Mouse (Mus musculus): ENCODE data around the gene Tpt1. TPM values are rescaled to one million over a fixed set of nuclear protein-coding genes. Genes with fewer than 3 reads are reported as not detected.
"Not testable (repeated sequence)": the region's sequence is repeated elsewhere in the genome, so short reads cannot be mapped to it uniquely, and the experiment has no call there.

The Tpt1 gene
- polyA plus RNA-seq, 1 experiment from 2014 or later, result 1,151 TPM

DNA sequence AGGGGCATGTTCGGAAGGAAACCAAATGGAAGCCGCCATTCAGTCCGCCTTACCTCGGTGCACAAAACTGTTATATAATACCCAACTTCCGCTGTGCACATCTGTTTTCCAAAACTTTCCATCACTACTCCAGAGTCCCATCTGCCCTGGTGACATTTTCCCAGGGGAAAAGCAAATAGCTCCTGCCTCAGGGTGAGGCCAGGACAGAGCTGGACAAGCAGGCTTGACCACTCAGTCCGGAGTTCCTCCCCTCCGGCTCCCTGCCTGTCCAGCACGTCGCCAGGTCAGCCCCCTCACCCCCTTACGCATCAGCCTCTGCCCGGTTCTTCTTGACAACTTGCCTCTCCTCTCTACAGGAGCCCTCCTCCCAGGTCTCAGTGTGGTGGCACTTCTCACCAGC lies 16.7 kb upstream of the Tpt1 start:
- WGBS, result 30% methylated on average over 11 of the region's 11 CpGs
- Histone ChIP-seq H3K27ac (ENCODE audit: low read depth, low read length) (no peak overlapping the region), H3K9ac (ENCODE audit: low read depth, low read length) (no peak overlapping the region), H3K9me3 (ENCODE audit: control insufficient read depth, low read length) (no peaks in the 10 kb centered on the region), H3K36me3 (ENCODE audit: control insufficient read depth, insufficient read depth, low read length) (no peaks in the 10 kb centered on the region), H3K4me2 (replicated peaks; ENCODE audit: low read depth, low read length) (peak overlapping the region; percentile 47; the same call in 1 of the 2 replicates), H3K4me3 (ENCODE audit: low read length) (no peak overlapping the region), H3K27me3 (ENCODE audit: control insufficient read depth, insufficient read depth, low read length) (no peaks in the 10 kb centered on the region), H3K4me1 (ENCODE audit: control insufficient read depth, insufficient read depth, low read length) (peaks cover 7% of the 10 kb centered on the region; the same call in 1 of the 2 replicates)
- peak; percentile 44 for ATAC-seq (ENCODE audit: low FRiP score, low TSS enrichment)

DNA sequence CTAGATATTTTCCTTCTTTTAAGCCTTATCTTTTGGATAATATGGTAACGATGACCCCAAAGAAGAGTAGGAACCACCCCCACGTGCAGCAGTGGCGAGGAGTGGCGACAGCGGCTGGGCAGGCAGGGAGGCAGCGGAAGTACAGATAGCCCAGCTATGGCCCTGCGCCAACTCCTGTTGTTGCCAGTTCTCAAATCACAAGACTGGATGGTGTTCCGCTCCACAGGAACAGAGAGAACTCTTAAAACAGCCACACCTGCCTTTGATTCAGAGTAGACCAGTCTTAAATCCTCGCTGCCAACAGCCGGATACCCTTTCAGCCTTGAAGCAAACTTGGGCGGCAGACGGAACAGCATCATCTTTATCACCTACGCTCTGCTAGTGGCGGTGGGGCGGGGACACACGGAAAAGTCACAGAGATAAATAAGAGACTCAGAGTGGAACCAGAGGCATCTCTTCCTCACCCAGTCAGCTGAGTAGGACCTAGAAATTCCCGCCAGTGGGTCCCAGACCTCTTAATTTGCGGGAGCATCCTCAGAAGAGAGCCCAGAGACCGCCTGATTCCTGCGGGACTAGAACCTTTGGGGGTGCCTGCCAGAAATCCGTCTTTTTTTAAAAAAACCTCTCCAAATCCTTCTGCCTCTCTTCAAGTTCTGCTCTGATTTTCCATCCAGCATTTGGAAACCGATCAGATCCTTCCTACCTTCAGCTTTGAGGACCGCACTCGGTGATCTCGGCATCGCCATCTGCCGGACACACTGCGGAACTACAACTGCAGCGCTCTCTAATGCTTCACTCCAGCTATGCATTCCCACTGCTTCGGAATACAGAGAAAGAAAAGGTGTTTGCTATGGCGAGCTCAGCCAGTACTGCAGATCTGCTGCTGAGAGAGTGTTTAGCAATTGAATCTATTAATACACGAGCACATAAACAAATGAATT lies 15.8 kb upstream of the Tpt1 start:
- peaks cover 10% of the 10 kb centered on the region; the same call in 1 of the 2 replicates for H3K4me1 ChIP-seq (ENCODE audit: control insufficient read depth, insufficient read depth, low read length)
- ATAC-seq (ENCODE audit: low FRiP score, low TSS enrichment), result no peak
- H3K4me3 ChIP-seq (ENCODE audit: low read length), result peak overlapping the region; percentile 20; the same call in 1 of the 2 replicates
- 4% methylated on average over 32 of the region's 32 CpGs for WGBS
- no peaks in the 10 kb centered on the region for H3K27me3 ChIP-seq (ENCODE audit: control insufficient read depth, insufficient read depth, low read length)
- H3K9ac ChIP-seq (ENCODE audit: low read depth, low read length), result no peak overlapping the region
- H3K27ac ChIP-seq (ENCODE audit: low read depth, low read length), result no peak overlapping the region
- H3K9me3 ChIP-seq (ENCODE audit: control insufficient read depth, low read length), result no peaks in the 10 kb centered on the region
- peak overlapping the region; percentile 47 for H3K4me2 ChIP-seq (replicated peaks; ENCODE audit: low read depth, low read length)
- no peaks in the 10 kb centered on the region for H3K36me3 ChIP-seq (ENCODE audit: control insufficient read depth, insufficient read depth, low read length)

DNA sequence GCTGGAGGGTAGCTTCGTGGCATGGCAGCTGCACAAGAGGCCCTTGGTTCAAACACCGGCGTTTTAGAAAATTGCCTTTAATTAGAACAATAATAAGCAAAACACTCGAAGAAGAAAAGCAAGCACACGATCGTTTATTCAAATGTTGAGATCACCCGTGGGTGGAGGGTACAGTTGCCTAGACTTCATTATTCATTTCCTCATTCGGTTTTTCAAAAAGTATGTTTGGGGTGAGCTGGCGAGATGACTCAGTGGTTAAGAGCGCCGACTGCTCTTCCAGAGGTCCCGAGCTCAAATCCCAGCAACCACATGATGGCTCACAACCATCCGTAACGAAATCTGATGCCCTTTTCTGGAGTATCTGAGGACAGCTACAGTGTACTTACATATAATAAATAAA lies 15.1 kb upstream of the Tpt1 start:
- H3K9me3 ChIP-seq (ENCODE audit: control insufficient read depth, low read length); H3K36me3 ChIP-seq (ENCODE audit: control insufficient read depth, insufficient read depth, low read length); H3K9ac ChIP-seq (ENCODE audit: low read depth, low read length); ATAC-seq (ENCODE audit: low FRiP score, low TSS enrichment); H3K27me3 ChIP-seq (ENCODE audit: control insufficient read depth, insufficient read depth, low read length); H3K27ac ChIP-seq (ENCODE audit: low read depth, low read length); H3K4me3 ChIP-seq (ENCODE audit: low read length); H3K4me2 ChIP-seq (replicated peaks; ENCODE audit: low read depth, low read length): not testable (repeated sequence)
- 62% methylated on average over 14 of the region's 14 CpGs for WGBS
- H3K4me1 ChIP-seq (ENCODE audit: control insufficient read depth, insufficient read depth, low read length), result peaks cover 10% of the 10 kb centered on the region; the same call in 1 of the 2 replicates

DNA sequence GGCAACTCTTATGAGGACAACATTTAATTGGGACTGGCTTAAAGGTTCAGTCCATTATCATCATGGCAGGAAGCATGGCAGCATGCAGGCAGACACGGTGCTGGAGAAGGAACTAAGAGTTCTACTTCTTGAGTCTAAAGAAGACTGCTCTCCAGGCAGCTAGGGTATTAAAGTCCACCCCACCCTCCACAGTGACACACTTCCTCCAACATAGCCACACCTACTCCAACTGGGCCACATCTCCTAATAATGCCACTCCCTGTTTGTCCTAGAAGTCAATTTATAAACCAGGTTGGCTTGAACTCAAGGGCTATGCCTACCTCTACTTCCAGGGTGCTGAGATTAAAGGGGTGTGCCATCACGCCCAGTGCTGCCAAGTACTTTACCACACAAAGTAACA lies 12.9 kb upstream of the Tpt1 start:
- no peaks in the 10 kb centered on the region for H3K36me3 ChIP-seq (ENCODE audit: control insufficient read depth, insufficient read depth, low read length)
- no peak overlapping the region for H3K4me3 ChIP-seq (ENCODE audit: low read length)
- H3K4me2 ChIP-seq (replicated peaks; ENCODE audit: low read depth, low read length), result no peak overlapping the region
- H3K9me3 ChIP-seq (ENCODE audit: control insufficient read depth, low read length), result no peaks in the 10 kb centered on the region
- H3K27me3 ChIP-seq (ENCODE audit: control insufficient read depth, insufficient read depth, low read length), result no peaks in the 10 kb centered on the region
- no peak overlapping the region for H3K27ac ChIP-seq (ENCODE audit: low read depth, low read length)
- H3K9ac ChIP-seq (ENCODE audit: low read depth, low read length), result no peak overlapping the region
- H3K4me1 ChIP-seq (ENCODE audit: control insufficient read depth, insufficient read depth, low read length), result peaks cover 18% of the 10 kb centered on the region
- 93% methylated on average over 2 of the region's 2 CpGs for WGBS
- no peak for ATAC-seq (ENCODE audit: low FRiP score, low TSS enrichment)

DNA sequence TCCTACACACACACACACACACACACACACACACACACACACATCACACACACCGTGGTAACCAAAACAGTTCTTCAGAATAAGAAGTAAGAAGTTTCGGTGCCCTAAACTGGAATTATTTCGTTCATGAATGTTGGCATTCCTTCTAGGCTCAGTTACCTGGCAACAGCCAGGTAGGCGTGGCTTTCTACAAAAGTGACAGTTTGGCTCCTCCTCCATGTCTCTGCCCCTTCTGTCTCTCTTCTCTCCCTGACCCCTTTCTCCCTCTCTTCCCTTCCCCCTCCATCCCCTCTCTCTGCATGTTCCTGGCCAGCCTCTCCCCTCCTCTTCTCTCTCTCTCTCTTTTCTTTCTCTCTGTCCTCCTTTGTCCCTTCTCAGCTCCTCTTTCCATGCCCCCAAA lies 11.9 kb upstream of the Tpt1 start:
- Histone ChIP-seq H3K4me3 (ENCODE audit: low read length) (peak overlapping the region; percentile 45; the same call in 1 of the 2 replicates), H3K9me3 (ENCODE audit: control insufficient read depth, low read length) (no peaks in the 10 kb centered on the region), H3K36me3 (ENCODE audit: control insufficient read depth, insufficient read depth, low read length) (no peaks in the 10 kb centered on the region), H3K9ac (ENCODE audit: low read depth, low read length) (no peak overlapping the region), H3K27me3 (ENCODE audit: control insufficient read depth, insufficient read depth, low read length) (no peaks in the 10 kb centered on the region), H3K27ac (ENCODE audit: low read depth, low read length) (peak overlapping the region; percentile 97; the same call in 1 of the 2 replicates), H3K4me1 (ENCODE audit: control insufficient read depth, insufficient read depth, low read length) (peaks cover 23% of the 10 kb centered on the region), H3K4me2 (replicated peaks; ENCODE audit: low read depth, low read length) (peak overlapping the region; percentile 92)
- WGBS, result 45% methylated on average over 4 of the region's 4 CpGs
- no peak for ATAC-seq (ENCODE audit: low FRiP score, low TSS enrichment)

DNA sequence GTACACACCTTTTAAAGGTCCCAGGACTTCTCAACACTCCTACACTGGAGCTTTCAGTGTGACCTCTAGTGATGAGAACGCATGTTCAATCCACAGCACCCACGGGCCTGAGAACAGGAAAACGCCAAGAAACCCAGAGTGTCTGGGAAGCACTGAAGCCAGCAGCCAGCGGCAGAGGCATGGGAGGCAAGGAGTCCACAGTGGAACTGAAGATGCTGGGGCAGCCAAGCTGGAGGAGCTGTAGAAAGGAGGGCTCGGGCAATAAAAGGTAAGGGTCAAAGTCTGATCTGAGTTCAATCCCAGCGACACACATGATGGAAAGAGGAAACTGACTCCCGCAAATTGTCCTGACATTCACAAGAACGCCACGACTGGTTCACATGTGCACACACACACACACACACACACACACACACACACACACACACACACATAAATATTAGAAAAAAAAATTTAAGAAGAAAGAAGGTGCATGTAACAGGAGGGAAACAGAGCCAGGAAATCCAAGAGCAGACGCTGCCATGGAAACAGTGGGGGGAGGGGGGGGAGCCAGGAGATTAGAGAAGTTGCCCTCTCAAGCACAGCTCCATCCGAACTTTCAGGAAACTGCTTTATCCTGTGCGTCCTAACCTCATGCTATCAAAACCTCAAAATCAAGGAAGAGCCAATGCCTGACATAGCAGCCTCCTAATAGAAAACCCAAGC lies 11.2 kb upstream of the Tpt1 start:
- Histone ChIP-seq H3K4me1 (ENCODE audit: control insufficient read depth, insufficient read depth, low read length) (peaks cover 18% of the 10 kb centered on the region), H3K4me2 (replicated peaks; ENCODE audit: low read depth, low read length) (peak overlapping the region; percentile 92), H3K36me3 (ENCODE audit: control insufficient read depth, insufficient read depth, low read length) (no peaks in the 10 kb centered on the region), H3K4me3 (ENCODE audit: low read length) (peak overlapping the region; percentile 45), H3K9ac (ENCODE audit: low read depth, low read length) (peak overlapping the region; percentile 79), H3K27me3 (ENCODE audit: control insufficient read depth, insufficient read depth, low read length) (no peaks in the 10 kb centered on the region), H3K9me3 (ENCODE audit: control insufficient read depth, low read length) (no peaks in the 10 kb centered on the region), H3K27ac (ENCODE audit: low read depth, low read length) (peak overlapping the region; percentile 97)
- ATAC-seq (ENCODE audit: low FRiP score, low TSS enrichment), result peak; percentile 37
- WGBS, result 6% methylated on average over 12 of the region's 12 CpGs

DNA sequence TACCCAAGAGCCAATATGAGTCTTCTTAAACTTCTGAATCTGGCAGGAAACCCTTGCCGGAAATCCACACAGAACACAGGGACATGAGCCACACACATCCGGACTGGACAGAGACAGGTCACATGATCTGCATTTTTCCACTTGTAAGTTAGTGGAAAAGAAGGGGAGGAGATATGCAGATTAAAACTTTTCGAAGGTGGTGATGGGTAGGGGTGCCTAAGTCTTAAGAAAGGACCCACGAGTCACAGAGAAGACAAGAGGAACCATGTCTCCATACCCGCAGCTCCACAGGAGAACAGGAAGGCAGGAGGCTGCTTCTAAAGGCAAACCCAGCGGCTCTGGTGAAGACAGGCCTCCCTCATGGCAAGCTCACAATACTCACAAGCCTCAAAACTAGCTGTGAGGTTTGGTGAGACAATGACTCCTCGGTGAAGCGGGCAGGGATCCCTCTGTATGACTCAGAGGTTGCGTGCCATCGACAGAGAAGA lies 10.6 kb upstream of the Tpt1 start:
- Histone ChIP-seq H3K27ac (ENCODE audit: low read depth, low read length) (peak overlapping the region; percentile 97), H3K4me2 (replicated peaks; ENCODE audit: low read depth, low read length) (peak overlapping the region; percentile 92), H3K9ac (ENCODE audit: low read depth, low read length) (peak overlapping the region; percentile 79), H3K36me3 (ENCODE audit: control insufficient read depth, insufficient read depth, low read length) (no peaks in the 10 kb centered on the region), H3K27me3 (ENCODE audit: control insufficient read depth, insufficient read depth, low read length) (no peaks in the 10 kb centered on the region), H3K9me3 (ENCODE audit: control insufficient read depth, low read length) (no peaks in the 10 kb centered on the region), H3K4me1 (ENCODE audit: control insufficient read depth, insufficient read depth, low read length) (peaks cover 17% of the 10 kb centered on the region), H3K4me3 (ENCODE audit: low read length) (peak overlapping the region; percentile 45)
- peak; percentile 91 for ATAC-seq (ENCODE audit: low FRiP score, low TSS enrichment)
- under 1% methylated on average over 10 of the region's 10 CpGs for WGBS

DNA sequence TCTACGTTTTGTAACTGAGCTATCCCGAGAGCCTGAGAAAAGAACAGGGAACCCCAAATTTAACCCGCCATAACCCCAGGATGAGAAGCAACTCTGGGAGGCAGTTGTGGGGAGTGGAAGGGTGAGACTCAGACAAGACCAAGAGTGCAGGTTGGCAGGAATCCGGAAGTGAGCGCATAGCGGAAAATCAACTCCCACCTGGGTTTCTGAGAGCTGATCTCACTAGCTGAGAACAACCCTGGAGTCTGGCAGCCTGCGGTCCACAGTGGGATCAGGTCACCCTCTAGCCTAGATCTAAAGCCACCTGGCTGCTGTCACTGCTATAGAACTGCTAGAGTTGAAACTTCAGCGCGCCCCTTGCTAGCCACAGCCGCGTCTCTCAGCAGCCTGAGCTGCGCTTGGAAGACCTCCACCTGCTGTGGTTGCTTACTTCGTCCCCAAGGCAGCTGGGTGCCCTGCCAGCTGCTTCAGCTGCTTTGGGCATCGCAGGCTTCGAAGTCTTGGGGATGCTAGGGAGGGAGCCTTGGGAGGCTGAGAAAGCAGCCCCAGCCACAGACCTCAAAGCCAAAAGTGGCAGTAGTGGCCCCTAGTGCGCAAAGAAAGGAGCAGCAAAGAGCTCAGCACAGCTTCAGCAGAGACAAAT lies 10.0 kb upstream of the Tpt1 start:
- H3K4me2 ChIP-seq (replicated peaks; ENCODE audit: low read depth, low read length), result peak overlapping the region; percentile 92
- peak overlapping the region; percentile 97 for H3K27ac ChIP-seq (ENCODE audit: low read depth, low read length)
- H3K27me3 ChIP-seq (ENCODE audit: control insufficient read depth, insufficient read depth, low read length), result no peaks in the 10 kb centered on the region
- H3K4me3 ChIP-seq (ENCODE audit: low read length), result peak overlapping the region; percentile 45
- peak; percentile 55 for ATAC-seq (ENCODE audit: low FRiP score, low TSS enrichment)
- WGBS, result under 1% methylated on average over 16 of the region's 16 CpGs
- no peaks in the 10 kb centered on the region for H3K36me3 ChIP-seq (ENCODE audit: control insufficient read depth, insufficient read depth, low read length)
- H3K9me3 ChIP-seq (ENCODE audit: control insufficient read depth, low read length), result no peaks in the 10 kb centered on the region
- peak overlapping the region; percentile 79 for H3K9ac ChIP-seq (ENCODE audit: low read depth, low read length)
- peaks cover 17% of the 10 kb centered on the region for H3K4me1 ChIP-seq (ENCODE audit: control insufficient read depth, insufficient read depth, low read length)

Data from kidney, embryonic 14.5 days (tissue).